Mouse (Mus musculus) midbrain, embryonic 14.5 days (tissue): ENCODE results near the gene 2900026A02Rik. TPM values are rescaled to one million over a fixed set of nuclear protein-coding genes. Genes with fewer than 3 reads are reported as not detected.

Source experiments
- ATAC-seq: fragments of 200-750 bp; cut with Nextera tagmentation; 2 replicates; pipeline ENCODE4 v1.8.0; 2017; ENCODE audit warnings: moderate number of reproducible peaks, moderate library complexity; ENCODE audit not compliant: low FRiP score, low TSS enrichment
- DNase-seq: peaks from one replicate; pipeline ENCODE4 v3.0.0-alpha.2; 2015
- H3K27ac ChIP-seq: fragments of 300-500 bp; sonication (generic); replicated peaks from 2 replicates; pipeline ENCODE4 v1.5.1; 2014; ENCODE audit warnings: mild to moderate bottlenecking, low read depth, low read length, moderate library complexity
- H3K27me3 ChIP-seq: fragments of 300-500 bp; sonication (generic); 2 replicates; pipeline ENCODE4 v1.6.1; 2014; ENCODE audit warnings: low read length, control low read depth, mixed read lengths; ENCODE audit not compliant: control insufficient read depth, insufficient read depth
- H3K36me3 ChIP-seq: fragments of 300-500 bp; sonication (generic); 2 replicates; pipeline ENCODE4 v1.6.1; 2014; ENCODE audit warnings: low read length, control low read depth; ENCODE audit not compliant: control insufficient read depth, insufficient read depth
- H3K4me1 ChIP-seq: fragments of 300-500 bp; sonication (generic); 2 replicates; pipeline ENCODE4 v1.6.1; 2014; ENCODE audit warnings: mild to moderate bottlenecking, antibody characterized with exemption, low read length, control low read depth; ENCODE audit not compliant: control insufficient read depth, insufficient read depth
- H3K4me2 ChIP-seq: fragments of 300-500 bp; sonication (generic); 2 replicates; pipeline ENCODE4 v1.6.1; 2014; ENCODE audit warnings: mild to moderate bottlenecking, low read length, moderate library complexity
- H3K4me3 ChIP-seq: fragments of 300-500 bp; sonication (generic); replicated peaks from 2 replicates; pipeline ENCODE4 v1.5.1; 2014; ENCODE audit warnings: low read depth, low read length
- H3K9ac ChIP-seq: fragments of 300-500 bp; sonication (generic); replicated peaks from 2 replicates; pipeline ENCODE4 v1.6.1; 2014; ENCODE audit warnings: mild to moderate bottlenecking, low read length, moderate library complexity
- H3K9me3 ChIP-seq: fragments of 300-500 bp; sonication (generic); 2 replicates; pipeline ENCODE4 v1.6.1; 2016; ENCODE audit warnings: low read length, control low read depth, mixed read lengths; ENCODE audit not compliant: control insufficient read depth
- WGBS: fragments of 180-500 bp; shearing (Covaris S2); extraction: QIAGEN DNeasy Blood & Tissue Kit; methylation state at CpG from one replicate; pipeline ENCODE4 v1.1.7; 2014; 5-methylcytosine and 5-hydroxymethylcytosine counted together
- polyA plus RNA-seq: library from polyadenylated mRNA; unstranded; fragments of >200 nt; fragmentation: Nextera tagmentation; extraction: Ambion mirVana; gene quantifications from 2 replicates; pipeline ENCODE4 v1.2.1, GENCODE M21; 2014

Gene 2900026A02Rik
- polyA plus RNA-seq, 1 experiment from 2014 or later: 2.1 TPM

DNA sequence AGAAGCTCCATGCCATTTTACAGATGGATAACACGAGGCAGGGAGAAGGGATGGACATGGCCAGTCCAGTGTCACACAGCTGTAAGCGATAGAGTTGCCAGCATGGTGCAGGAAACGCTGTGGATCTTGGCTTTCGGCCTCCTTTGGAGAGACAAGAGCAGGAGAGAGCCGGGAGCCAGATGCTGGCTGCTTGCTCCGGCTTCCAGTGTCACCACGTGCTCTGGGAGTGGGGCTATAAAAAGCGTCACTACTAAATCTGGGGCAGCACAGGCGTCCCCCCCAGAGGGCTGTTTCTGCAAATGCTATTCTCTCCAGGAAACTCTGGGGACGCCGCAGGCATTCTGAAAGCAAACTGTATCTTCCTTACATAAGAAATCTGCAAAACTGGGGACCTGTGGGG lies 78.5 kb downstream of the 2900026A02Rik start:
- no peak for ATAC-seq
- no peak for DNase-seq
- Histone ChIP-seq H3K4me1 (peaks cover 19% of the 10 kb centered on the region), H3K4me2 (no peak overlapping the region), H3K4me3 (no peak overlapping the region), H3K9me3 (no peaks in the 10 kb centered on the region), H3K36me3 (no peaks in the 10 kb centered on the region), H3K9ac (no peak overlapping the region), H3K27ac (no peak overlapping the region), H3K27me3 (peaks cover 9% of the 10 kb centered on the region)
- WGBS: 67% methylated on average over 11 of the region's 11 CpGs

DNA sequence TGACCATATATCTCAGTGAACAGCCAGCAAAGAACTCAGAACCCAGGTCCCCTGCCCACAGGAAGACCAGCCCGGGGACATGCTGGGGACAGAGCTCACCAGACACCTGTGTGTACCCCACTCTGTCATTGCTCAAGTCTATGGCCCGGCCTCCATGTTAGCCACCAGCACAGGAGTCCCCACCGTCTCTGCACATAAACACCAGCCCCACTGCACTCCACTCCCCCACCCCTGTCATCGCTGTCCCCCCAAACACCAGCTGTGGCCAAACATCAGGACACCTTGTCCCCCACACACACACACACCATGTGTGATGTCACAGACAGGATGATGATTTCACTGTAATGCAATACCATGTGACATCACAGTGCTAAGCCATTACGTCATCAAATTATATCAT lies 79.0 kb downstream of the 2900026A02Rik start:
- H3K4me1 ChIP-seq: peaks cover 19% of the 10 kb centered on the region
- no peak overlapping the region for H3K4me3 ChIP-seq
- H3K9ac ChIP-seq: no peak overlapping the region
- H3K9me3 ChIP-seq: no peaks in the 10 kb centered on the region
- no peak overlapping the region for H3K27ac ChIP-seq
- H3K4me2 ChIP-seq: no peak overlapping the region
- H3K36me3 ChIP-seq: no peaks in the 10 kb centered on the region
- H3K27me3 ChIP-seq: peaks cover 13% of the 10 kb centered on the region
- ATAC-seq (no peak), DNase-seq (no peak)
- 96% methylated on average over 5 of the region's 5 CpGs for WGBS

DNA sequence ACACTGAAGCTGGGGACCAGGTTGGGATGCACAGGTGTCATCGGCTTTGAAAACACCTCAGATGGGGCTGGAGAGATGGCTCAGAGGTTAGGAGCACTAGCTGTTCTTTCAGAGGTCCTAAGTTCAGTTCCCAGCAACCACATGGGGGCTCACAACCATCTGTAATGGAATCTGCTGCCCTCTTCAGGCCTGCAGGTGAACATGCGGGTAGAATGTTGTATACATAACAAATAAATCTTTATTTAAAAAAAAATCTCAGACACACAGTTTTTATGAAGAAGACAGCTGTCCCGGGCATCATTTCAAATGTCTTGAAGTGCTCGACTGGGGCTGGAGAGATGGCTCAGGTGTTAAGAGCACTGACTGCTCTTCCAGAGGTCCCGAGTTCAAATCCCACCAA lies 80.2 kb downstream of the 2900026A02Rik start:
- no peak for DNase-seq
- no peak overlapping the region for H3K4me3 ChIP-seq
- WGBS: 98% methylated on average over 5 of the region's 5 CpGs
- H3K4me2 ChIP-seq: no peak overlapping the region
- H3K36me3 ChIP-seq: no peaks in the 10 kb centered on the region
- no peaks in the 10 kb centered on the region for H3K9me3 ChIP-seq
- H3K4me1 ChIP-seq: peaks cover 19% of the 10 kb centered on the region
- no peak overlapping the region for H3K9ac ChIP-seq
- ATAC-seq: no peak
- H3K27ac ChIP-seq: no peak overlapping the region
- H3K27me3 ChIP-seq: peaks cover 16% of the 10 kb centered on the region

DNA sequence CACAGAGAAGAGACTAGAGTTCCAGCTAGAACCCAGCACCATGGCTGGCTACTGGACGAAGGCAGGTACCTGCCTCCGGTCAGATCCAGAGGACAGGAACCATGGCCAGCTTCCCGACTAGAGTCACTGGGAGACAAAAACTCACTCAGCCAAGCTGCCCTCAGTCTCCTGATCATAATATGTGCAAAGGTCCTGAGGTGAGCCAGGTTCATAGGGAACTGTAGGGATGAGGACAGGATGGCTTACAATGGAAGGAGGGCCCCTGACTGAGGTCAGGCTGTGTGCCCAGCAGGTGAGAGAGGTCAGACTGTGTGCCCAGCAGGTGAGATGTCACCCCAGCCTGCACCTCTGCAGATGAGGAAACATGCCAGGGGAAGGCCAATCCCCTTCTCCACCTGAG lies 81.0 kb downstream of the 2900026A02Rik start:
- Histone ChIP-seq H3K4me2 (no peak overlapping the region), H3K27ac (no peak overlapping the region), H3K9ac (no peak overlapping the region), H3K9me3 (no peaks in the 10 kb centered on the region), H3K4me3 (no peak overlapping the region), H3K36me3 (no peaks in the 10 kb centered on the region), H3K4me1 (peaks cover 18% of the 10 kb centered on the region), H3K27me3 (peaks cover 16% of the 10 kb centered on the region)
- DNase-seq (no peak), ATAC-seq (no peak)
- 88% methylated on average over 3 of the region's 3 CpGs for WGBS

DNA sequence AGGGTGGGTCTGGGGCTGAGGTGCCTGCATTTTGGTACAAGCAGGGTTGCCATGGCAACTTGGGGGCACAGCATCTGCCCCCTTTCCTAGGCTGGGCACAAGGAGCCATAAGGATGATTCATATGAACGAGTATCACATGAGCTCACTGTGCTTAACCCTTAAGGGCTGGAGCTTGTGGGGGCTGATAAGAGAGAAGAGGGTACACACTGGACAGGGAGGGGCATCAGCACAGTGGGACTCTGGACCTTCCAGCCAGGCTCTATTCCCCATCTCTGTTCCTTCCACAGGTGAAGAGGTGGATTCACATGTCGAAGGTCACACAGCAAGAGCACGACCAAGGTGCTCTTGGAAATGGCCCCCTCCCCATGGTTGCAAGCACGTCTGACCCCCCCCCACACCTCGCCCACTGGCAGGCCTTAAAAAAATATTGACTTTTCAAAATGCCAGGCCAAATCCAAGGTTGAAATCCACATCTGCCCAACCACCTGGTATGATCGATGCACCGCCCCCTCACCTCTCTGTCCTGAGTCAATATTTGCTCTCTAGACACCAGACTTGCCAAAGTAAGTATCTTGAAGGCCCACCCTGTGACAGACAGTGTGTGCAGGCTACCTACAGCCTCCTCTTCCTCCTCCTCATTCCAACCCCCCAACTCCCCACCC lies 81.8 kb downstream of the 2900026A02Rik start:
- Histone ChIP-seq H3K4me3 (peak overlapping the region; percentile 44), H3K27ac (0 out of 2 replicates have a peak overlapping the region, but pooled peaks have one; percentile 41), H3K9me3 (no peaks in the 10 kb centered on the region), H3K36me3 (no peaks in the 10 kb centered on the region), H3K4me1 (peaks cover 16% of the 10 kb centered on the region), H3K9ac (peak overlapping the region; percentile 58), H3K4me2 (peak overlapping the region; percentile 90), H3K27me3 (peaks cover 16% of the 10 kb centered on the region)
- ATAC-seq (peak; percentile 26; the same call in 1 of the 2 replicates), DNase-seq (no peak)
- WGBS: 63% methylated on average over 7 of the region's 7 CpGs

DNA sequence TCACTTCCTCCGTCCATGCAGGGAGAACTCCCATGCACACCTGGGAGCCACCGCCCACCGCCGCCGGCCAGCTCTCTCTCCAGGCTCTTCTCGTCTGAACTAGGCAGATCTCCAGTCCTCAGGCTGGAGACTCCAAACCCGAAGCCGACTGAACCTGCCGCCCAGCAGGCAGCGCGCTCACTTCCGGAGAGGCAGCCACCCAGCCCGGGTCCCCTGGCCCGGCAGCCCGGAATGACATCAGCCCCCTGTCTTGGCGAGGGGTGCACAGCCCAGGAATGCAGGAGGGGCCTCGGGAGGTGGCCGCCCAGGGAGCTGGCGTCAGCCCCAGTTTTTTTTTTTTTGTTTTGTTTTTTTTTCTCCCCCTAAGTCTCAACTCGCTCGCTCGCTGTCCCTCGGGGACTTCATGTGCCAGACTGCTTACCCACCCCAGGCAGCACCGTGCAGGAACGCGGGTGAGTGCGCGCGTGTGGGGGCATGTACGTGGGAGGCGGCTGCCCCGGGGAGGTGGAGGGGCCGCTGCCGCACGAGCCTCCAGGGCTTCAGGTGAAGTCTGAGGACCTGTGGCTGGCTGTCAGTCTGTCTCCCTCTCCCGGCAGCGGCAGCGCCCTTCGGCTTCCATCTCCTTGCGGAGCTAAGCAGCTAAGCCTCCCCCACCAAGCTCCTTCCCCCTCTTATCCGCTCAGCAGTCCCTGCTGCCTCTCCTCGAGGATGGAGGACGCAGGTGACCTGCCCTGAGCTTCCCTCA lies 82.5 kb downstream of the 2900026A02Rik start:
- under 1% methylated on average over 43 of the region's 43 CpGs for whole genome bisulfite sequencing
- Histone ChIP-seq H3K27me3 (peaks cover 16% of the 10 kb centered on the region), H3K4me2 (peak overlapping the region; percentile 90), H3K9me3 (no peaks in the 10 kb centered on the region), H3K9ac (peak overlapping the region; percentile 58), H3K27ac (0 out of 2 replicates have a peak overlapping the region, but pooled peaks have one; percentile 41), H3K36me3 (no peaks in the 10 kb centered on the region), H3K4me1 (peaks cover 16% of the 10 kb centered on the region), H3K4me3 (peak overlapping the region; percentile 44)
- DNase-seq (peak; percentile 76), ATAC-seq (peak; percentile 32; the same call in 1 of the 2 replicates)

DNA sequence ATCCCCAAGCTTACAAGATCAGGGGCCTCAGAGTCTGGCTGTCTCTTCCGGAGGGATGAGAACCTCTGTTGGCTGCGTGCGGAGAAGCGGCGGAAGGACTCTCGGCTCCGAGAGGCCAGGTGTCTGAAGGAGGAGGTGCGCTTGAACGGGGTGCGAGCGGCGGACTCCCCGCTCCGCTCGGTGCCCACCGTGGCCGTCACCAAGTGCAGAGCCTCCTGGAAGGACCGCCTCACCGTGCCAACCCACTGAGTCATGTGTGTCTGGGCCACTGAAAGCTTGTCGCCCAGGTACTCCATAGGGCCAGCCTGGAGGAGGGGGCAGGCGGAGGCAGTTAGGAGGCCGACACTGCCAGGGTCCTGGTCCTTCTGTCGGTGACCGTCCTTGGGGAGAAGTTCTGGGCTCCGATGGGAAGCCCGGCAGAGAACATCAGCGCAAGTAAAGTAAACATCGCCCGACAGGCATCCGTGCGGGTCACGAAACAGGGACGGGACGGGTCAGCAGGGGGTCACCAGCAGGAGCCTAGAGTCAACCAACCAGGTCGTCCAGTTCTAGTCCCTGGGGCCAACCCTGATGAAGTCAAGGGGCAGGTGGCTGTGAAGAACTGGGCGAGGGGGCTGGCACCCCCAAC lies 83.2 kb downstream of the 2900026A02Rik start:
- Histone ChIP-seq H3K4me3 (peak overlapping the region; percentile 44), H3K4me1 (peaks cover 19% of the 10 kb centered on the region), H3K27ac (peak overlapping the region; percentile 20; the same call in 1 of the 2 replicates), H3K9ac (peak overlapping the region; percentile 58), H3K36me3 (no peaks in the 10 kb centered on the region), H3K9me3 (no peaks in the 10 kb centered on the region), H3K27me3 (peaks cover 16% of the 10 kb centered on the region), H3K4me2 (peak overlapping the region; percentile 90)
- DNase-seq (no peak), ATAC-seq (no peak)
- WGBS: 9% methylated on average over 36 of the region's 36 CpGs

DNA sequence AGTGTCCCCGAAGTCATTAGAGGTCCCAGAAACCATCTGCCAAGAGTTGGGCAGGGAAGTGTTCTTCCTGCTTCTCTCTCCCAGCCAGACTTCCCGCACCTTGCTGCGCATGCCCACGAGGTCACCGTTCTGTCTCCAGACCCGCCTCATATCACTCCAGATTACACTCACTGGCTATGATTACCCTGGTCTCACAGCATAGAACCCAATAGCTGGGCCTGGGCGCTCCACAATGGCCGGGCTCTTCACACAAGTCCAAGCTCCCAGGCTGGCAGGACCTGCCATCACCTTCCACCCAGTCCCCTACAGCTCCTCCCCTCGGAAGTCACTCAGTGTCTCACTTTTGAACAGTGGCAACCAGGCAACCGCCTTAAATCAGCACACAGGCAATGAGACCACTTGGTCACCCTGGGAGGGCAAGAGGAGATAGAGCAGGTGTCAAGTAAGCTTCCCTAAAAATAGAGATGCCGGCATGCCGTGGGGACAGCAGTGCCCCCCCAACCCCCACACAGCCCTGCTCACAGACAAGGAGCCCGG lies 84.0 kb downstream of the 2900026A02Rik start:
- no peak for DNase-seq
- Histone ChIP-seq H3K4me2 (peak overlapping the region; percentile 90), H3K4me3 (no peak overlapping the region), H3K27me3 (peaks cover 16% of the 10 kb centered on the region), H3K9me3 (no peaks in the 10 kb centered on the region), H3K4me1 (peaks cover 22% of the 10 kb centered on the region), H3K27ac (no peak overlapping the region), H3K36me3 (no peaks in the 10 kb centered on the region), H3K9ac (no peak overlapping the region)
- ATAC-seq: no peak
- WGBS: 76% methylated on average over 13 of the region's 13 CpGs
